Mouse (Mus musculus): ENCODE results near the gene Ddit4l. TPM values are rescaled to one million over a fixed set of nuclear protein-coding genes. Genes with fewer than 3 reads are reported as not detected.
"Not testable (repeated sequence)": the region's sequence is repeated elsewhere in the genome, so short reads cannot be mapped to it uniquely, and the experiment has no call there.

The Ddit4l gene
- polyA plus RNA-seq, 2 experiments = 0.10 to 0.69 TPM

GRCm38 (mm10) chr3:137644947-137645346 lies 23.5 kb downstream of the Ddit4l start:
- H3K36me3 ChIP-seq (replicated peaks; ENCODE audit: control insufficient read depth, insufficient read depth, low read depth) = no peaks in the 10 kb centered on the region
- no peak for DNase-seq (ENCODE audit: low read depth in 3 of 3, low spot score in 3 of 3)
- no peaks in the 10 kb centered on the region for H3K27me3 ChIP-seq (ENCODE audit: control insufficient read depth, insufficient read depth, low read length)
- no peaks in the 10 kb centered on the region for H3K4me1 ChIP-seq (replicated peaks; ENCODE audit: control insufficient read depth in 2 of 2, insufficient read depth in 2 of 2, low read length in 1 of 2)
- no peak overlapping the region for H3K27ac ChIP-seq
- TF ChIP-seq CTCF (IDR thresholded peaks at IDR 0.05; ENCODE audit: low read depth) = no peak
- no peak for TF ChIP-seq EP300 (IDR thresholded peaks at IDR 0.05; ENCODE audit: low read depth)
- H3K9ac ChIP-seq (replicated peaks) = no peak overlapping the region
- 75% methylated on average over 6 of the region's 6 CpGs for WGBS (ENCODE audit: insufficient replicate concordance)
- no peaks in the 10 kb centered on the region for H3K9me3 ChIP-seq (ENCODE audit: control insufficient read depth, low read length)
- H3K4me2 ChIP-seq (ENCODE audit: low read depth) = no peak overlapping the region
- no peak overlapping the region for H3K4me3 ChIP-seq (ENCODE audit: insufficient read depth in 1 of 2, low read depth in 2 of 2, low read length in 2 of 2)
- no peak for ATAC-seq (ENCODE audit: insufficient read depth)

DNA sequence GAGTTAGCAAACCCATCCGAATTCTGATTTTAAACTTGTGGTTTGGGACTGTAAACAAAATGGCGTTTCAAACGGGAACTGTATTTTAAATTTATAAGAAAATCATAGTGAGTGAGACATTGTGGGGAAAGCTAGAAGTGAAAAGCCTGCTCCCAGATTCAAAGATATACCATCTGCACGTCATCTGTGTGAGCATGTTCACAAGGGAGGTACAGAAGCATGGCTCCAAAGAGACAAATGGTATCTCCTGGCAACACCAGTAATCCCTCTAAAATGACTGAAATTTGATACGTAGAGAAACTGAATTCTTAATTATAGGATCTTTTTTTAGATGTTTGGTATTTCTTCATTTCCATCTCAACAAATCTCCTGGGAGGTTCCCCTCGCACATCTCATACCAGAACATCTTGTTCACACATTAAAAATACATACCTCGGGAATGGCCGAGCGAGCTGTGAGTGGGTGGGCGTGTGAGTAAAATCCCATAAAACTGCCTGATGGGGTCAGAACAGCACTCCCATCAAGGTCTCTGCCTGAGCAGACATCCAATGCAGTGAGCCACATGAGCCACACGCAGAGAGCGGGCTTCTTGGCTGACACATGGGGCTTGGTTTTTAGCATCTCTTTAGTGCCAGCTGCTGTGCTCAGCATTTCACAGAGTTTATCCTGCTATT lies 26.2 kb downstream of the Ddit4l start:
- Histone ChIP-seq H3K36me3 (replicated peaks; ENCODE audit: control insufficient read depth, insufficient read depth, low read depth) (no peaks in the 10 kb centered on the region), H3K9ac (replicated peaks) (no peak overlapping the region), H3K9me3 (ENCODE audit: control insufficient read depth, low read length) (no peaks in the 10 kb centered on the region), H3K4me1 (replicated peaks; ENCODE audit: control insufficient read depth in 2 of 2, insufficient read depth in 2 of 2, low read length in 1 of 2) (no peaks in the 10 kb centered on the region), H3K27ac (no peak overlapping the region), H3K4me3 (ENCODE audit: insufficient read depth in 1 of 2, low read depth in 2 of 2, low read length in 2 of 2) (no peak overlapping the region), H3K27me3 (ENCODE audit: control insufficient read depth, insufficient read depth, low read length) (no peaks in the 10 kb centered on the region), H3K4me2 (ENCODE audit: low read depth) (no peak overlapping the region)
- no peak for DNase-seq (ENCODE audit: low read depth in 3 of 3, low spot score in 3 of 3)
- WGBS (ENCODE audit: insufficient replicate concordance) = 68% methylated on average over 12 of the region's 12 CpGs
- no peak for TF ChIP-seq CTCF (IDR thresholded peaks at IDR 0.05; ENCODE audit: low read depth)
- ATAC-seq (ENCODE audit: insufficient read depth) = no peak

DNA sequence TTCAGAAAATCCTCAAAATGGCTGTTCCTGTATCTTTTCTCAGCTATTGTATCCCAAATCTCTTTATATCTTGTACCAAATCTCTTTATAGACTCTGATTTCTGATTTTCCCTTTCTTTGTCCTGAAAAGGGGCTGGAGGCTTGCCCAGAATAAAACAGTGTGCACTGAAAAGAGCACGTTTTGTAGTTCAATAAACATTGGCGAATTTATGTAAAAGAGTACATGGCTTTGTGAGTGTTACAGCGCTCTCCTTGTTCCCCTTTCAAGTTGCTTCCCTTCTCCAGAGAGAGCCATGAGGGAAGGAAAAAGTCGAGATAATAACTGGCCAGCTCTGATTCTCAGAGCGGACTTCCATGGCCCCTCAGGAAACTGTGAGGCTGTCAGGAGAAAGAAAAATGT lies 27.7 kb downstream of the Ddit4l start:
- H3K4me3 ChIP-seq (ENCODE audit: insufficient read depth in 1 of 2, low read depth in 2 of 2, low read length in 2 of 2) = no peak overlapping the region
- no peak overlapping the region for H3K4me2 ChIP-seq (ENCODE audit: low read depth)
- no peak for ATAC-seq (ENCODE audit: insufficient read depth)
- H3K27me3 ChIP-seq (ENCODE audit: control insufficient read depth, insufficient read depth, low read length) = no peaks in the 10 kb centered on the region
- 52% methylated on average over 5 of the region's 5 CpGs for WGBS (ENCODE audit: insufficient replicate concordance)
- no peaks in the 10 kb centered on the region for H3K4me1 ChIP-seq (replicated peaks; ENCODE audit: control insufficient read depth in 2 of 2, insufficient read depth in 2 of 2, low read length in 1 of 2)
- H3K27ac ChIP-seq = no peak overlapping the region
- no peak overlapping the region for H3K9ac ChIP-seq (replicated peaks)
- H3K9me3 ChIP-seq (ENCODE audit: control insufficient read depth, low read length) = no peaks in the 10 kb centered on the region
- DNase-seq (ENCODE audit: low read depth in 3 of 3, low spot score in 3 of 3) = no peak
- H3K36me3 ChIP-seq (replicated peaks; ENCODE audit: control insufficient read depth, insufficient read depth, low read depth) = no peaks in the 10 kb centered on the region
- TF ChIP-seq EP300 (IDR thresholded peaks at IDR 0.05; ENCODE audit: low read depth) (no peak), CTCF (IDR thresholded peaks at IDR 0.05; ENCODE audit: low read depth) (no peak)

DNA sequence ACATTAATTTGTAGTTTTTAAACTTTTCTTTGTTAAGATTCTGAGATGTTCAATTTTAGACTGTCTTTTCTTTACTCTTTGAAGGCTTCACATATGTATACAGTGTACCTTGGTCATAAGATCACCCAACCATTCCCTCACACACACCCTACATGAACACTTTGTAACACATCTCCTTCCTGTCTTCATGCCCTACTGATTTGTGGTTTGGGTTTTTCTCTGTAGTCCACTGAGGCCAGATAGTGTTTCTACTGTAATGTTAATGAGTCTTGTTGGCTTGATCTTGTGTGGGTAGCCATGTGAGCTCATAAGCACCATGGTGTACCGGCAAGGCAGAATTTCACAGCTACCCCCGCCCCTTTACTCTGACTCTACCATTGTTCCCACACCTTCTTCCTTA lies 31.4 kb downstream of the Ddit4l start:
- H3K4me3 ChIP-seq (ENCODE audit: insufficient read depth in 1 of 2, low read depth in 2 of 2, low read length in 2 of 2) = no peak overlapping the region
- no peak overlapping the region for H3K4me2 ChIP-seq (ENCODE audit: low read depth)
- H3K27ac ChIP-seq = no peak overlapping the region
- DNase-seq (ENCODE audit: low read depth in 3 of 3, low spot score in 3 of 3) (no peak), ATAC-seq (ENCODE audit: insufficient read depth) (no peak)
- no peaks in the 10 kb centered on the region for H3K9me3 ChIP-seq (ENCODE audit: control insufficient read depth, low read length)
- no peak overlapping the region for H3K9ac ChIP-seq (replicated peaks)
- WGBS (ENCODE audit: insufficient replicate concordance) = 61% methylated on average over 2 of the region's 2 CpGs
- no peak for TF ChIP-seq CTCF (IDR thresholded peaks at IDR 0.05; ENCODE audit: low read depth)
- TF ChIP-seq EP300 (IDR thresholded peaks at IDR 0.05; ENCODE audit: low read depth) = no peak
- H3K27me3 ChIP-seq (ENCODE audit: control insufficient read depth, insufficient read depth, low read length) = no peaks in the 10 kb centered on the region
- no peaks in the 10 kb centered on the region for H3K4me1 ChIP-seq (replicated peaks; ENCODE audit: control insufficient read depth in 2 of 2, insufficient read depth in 2 of 2, low read length in 1 of 2)
- H3K36me3 ChIP-seq (replicated peaks; ENCODE audit: control insufficient read depth, insufficient read depth, low read depth) = no peaks in the 10 kb centered on the region

DNA sequence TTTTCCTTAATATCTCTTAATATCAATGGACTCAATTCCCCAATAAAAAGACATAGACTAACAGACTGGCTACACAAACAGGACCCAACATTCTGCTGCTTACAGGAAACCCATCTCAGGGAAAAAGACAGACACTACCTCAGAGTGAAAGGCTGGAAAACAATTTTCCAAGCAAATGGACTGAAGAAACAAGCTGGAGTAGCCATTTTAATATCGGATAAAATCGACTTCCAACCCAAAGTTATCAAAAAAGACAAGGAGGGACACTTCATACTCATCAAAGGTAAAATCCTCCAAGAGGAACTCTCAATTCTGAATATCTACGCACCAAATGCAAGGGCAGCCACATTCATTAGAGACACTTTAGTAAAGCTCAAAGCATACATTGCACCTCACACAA lies 49.8 kb downstream of the Ddit4l start, which contains the start of gene Gm21962:
TSS of gene Gm21962 (plus strand) at position 301 of the 400 bp plus-strand sequence.
- H3K9me3 ChIP-seq (ENCODE audit: control insufficient read depth, low read length); H3K4me3 ChIP-seq (ENCODE audit: insufficient read depth in 1 of 2, low read depth in 2 of 2, low read length in 2 of 2); H3K27ac ChIP-seq; H3K27me3 ChIP-seq (ENCODE audit: control insufficient read depth, insufficient read depth, low read length); H3K4me2 ChIP-seq (ENCODE audit: low read depth); DNase-seq (ENCODE audit: low read depth in 3 of 3, low spot score in 3 of 3); H3K36me3 ChIP-seq (replicated peaks; ENCODE audit: control insufficient read depth, insufficient read depth, low read depth); H3K9ac ChIP-seq (replicated peaks); H3K4me1 ChIP-seq (replicated peaks; ENCODE audit: control insufficient read depth in 2 of 2, insufficient read depth in 2 of 2, low read length in 1 of 2); ATAC-seq (ENCODE audit: insufficient read depth): not testable (repeated sequence)
- no CpG with 5 or more reads among the region's 3 CpGs for WGBS (ENCODE audit: insufficient replicate concordance)

Small RNAs within 50 kb of the gene (microRNA-seq; reads per million reads assigned to microRNA genes)
- not detected for gene Gm22468

Other genes with a start within 250 kb of the Ddit4l start
- gene Gm21962, start 49.9 kb downstream of the Ddit4l start, polyA plus RNA-seq (2012; rRNA removed) = not detected in 2 replicates
- not detected in 2 replicates for gene Gm21962, start 49.9 kb downstream of the Ddit4l start, polyA plus RNA-seq (2014; fragmentation: Nextera tagmentation; extraction: Ambion mirVana)
- gene H2afz, start 242.9 kb downstream of the Ddit4l start, polyA plus RNA-seq (2012; rRNA removed) = 539 and 784 TPM in 2 replicates
- gene H2afz, start 242.9 kb downstream of the Ddit4l start, polyA plus RNA-seq (2014; fragmentation: Nextera tagmentation; extraction: Ambion mirVana) = 1,242 and 1,265 TPM in 2 replicates
- gene Dnajb14, start 246.1 kb downstream of the Ddit4l start, polyA plus RNA-seq (2012; rRNA removed) = 1.2 and 1.5 TPM in 2 replicates
- 3.7 and 4.4 TPM in 2 replicates for gene Dnajb14, start 246.1 kb downstream of the Ddit4l start, polyA plus RNA-seq (2014; fragmentation: Nextera tagmentation; extraction: Ambion mirVana)

All from liver, embryonic 14.5 days (tissue).